15 mouse cellular contexts compared by ENCODE assay signal in the genomic region with DNA sequence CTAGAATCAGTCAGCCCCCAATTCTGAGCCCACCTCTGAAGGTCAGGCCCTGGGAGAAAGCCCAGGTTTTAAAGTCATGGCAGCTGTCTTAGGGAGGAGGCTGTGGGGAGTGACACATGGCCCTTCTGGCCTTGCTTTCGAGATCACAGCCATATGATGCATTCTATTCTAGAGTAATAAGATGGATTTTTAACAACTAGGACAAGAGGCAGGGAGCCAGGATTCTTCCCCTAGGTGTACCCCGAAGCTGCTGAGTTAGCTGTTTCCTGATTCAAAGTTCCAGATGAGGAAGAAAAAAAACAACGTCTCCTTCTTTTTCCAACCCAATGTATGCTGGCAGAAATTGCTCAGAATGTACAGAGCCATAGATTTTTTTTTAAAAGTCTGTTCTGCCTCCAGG.
"Had no signal": no experiment of that assay in that cellular context is flagged by ENCODE, and none has a peak within 500 bp of the region (broad histone marks: within the 10 kb centered on the region; RNA-seq: fewer than 3 reads in every experiment).

No protein-coding gene starts in this region.

- H3K4me1 ChIP-seq: midbrain, embryonic 10.5 days; midbrain, embryonic 12.5 days; neural tube, embryonic 12.5 days had no signal

- H3K36me3 ChIP-seq: midbrain, embryonic 10.5 days; midbrain, embryonic 12.5 days; neural tube, embryonic 12.5 days; stomach, embryonic 15.5 days had no signal

- H3K9me3 ChIP-seq: midbrain, embryonic 10.5 days; midbrain, embryonic 12.5 days; neural tube, embryonic 12.5 days; stomach, embryonic 15.5 days had no signal

- DNase-seq: lung, adult 18-20 months; lung, embryonic 14.5 days; lung, postnatal 10 days; lung, postnatal 36 days; midbrain, embryonic 14.5 days; right cerebral cortex, postnatal 14 days; thymus, adult 2 months; thymus, postnatal 25 days; thymus, postnatal 4 days had no signal

- H3K4me2 ChIP-seq: lung, embryonic 14.5 days; midbrain, embryonic 12.5 days; neural tube, embryonic 12.5 days; stomach, embryonic 15.5 days had no signal

- H3K4me3 ChIP-seq: midbrain, embryonic 10.5 days; midbrain, embryonic 12.5 days; neural tube, embryonic 12.5 days; stomach, embryonic 15.5 days had no signal

- ATAC-seq: midbrain, embryonic 16.5 days had no signal

- H3K9ac ChIP-seq: lung, embryonic 14.5 days; midbrain, embryonic 12.5 days; neural tube, embryonic 12.5 days; stomach, embryonic 15.5 days had no signal

- H3K27ac ChIP-seq: midbrain, embryonic 10.5 days; midbrain, embryonic 12.5 days; neural tube, embryonic 12.5 days; stomach, embryonic 15.5 days; stomach, postnatal 0 days had no signal

- H3K27me3 ChIP-seq: neural tube, embryonic 12.5 days; stomach, embryonic 15.5 days had no signal
